Mouse (Mus musculus) liver, embryonic 18 days (tissue): ENCODE results near the gene Skint6. TPM values are rescaled to one million over a fixed set of nuclear protein-coding genes. Genes with fewer than 3 reads are reported as not detected.

ENCODE experiments used
- polyA plus RNA-seq: library from polyadenylated mRNA; depleted of rRNA; stranded (reverse); fragments of >200 nt; gene quantifications from 2 replicates; pipeline ENCODE4 v1.2.3, GENCODE M21; 2012; rRNA removed

Gene Skint6
- polyA plus RNA-seq, result not detected in 2 replicates

DNA sequence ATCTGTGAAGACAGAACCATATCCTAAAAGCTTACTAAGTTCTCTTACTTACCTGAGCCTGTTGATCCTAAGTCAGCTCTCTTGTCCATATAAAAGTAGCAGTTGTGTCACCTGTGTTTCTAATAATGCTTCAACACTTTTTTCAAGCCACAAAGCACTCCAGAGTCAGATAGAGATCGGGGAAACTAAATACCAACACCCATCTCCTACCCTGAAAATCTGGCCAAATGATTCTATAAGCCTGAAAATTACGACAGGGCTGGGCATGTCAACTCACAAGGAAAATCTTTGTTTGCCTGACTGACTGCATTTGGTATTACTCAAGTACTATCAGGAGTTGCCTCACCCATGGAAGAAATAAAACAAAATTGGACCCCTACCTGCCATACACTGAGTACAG is at the start of gene Skint6:
Gene Skint6 (minus strand): TSS at position 101 of the 400 bp plus-strand sequence.

DNA sequence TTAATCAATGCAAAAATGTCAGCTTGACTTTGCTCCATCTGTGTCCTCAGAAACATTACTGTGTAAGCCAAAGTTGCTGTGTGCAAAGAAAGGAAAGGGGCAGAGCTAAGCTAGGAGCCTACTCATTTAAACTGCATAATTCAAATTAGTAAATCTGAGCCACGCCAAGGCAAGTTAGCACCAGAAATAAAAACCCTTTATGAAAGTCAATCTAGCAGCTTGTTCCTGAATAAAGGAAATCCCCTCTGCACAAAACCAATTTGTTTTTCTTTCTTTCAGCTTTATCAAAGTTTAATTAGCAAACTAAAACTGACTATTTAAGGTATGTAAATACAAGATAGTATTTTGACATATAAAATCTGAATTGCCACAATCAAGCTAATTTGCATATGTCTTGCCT is 512.0 kb downstream of the Skint6 start, which contains the start of gene Skint10:
Gene Skint10 (minus strand): TSS at position 101 of the 400 bp plus-strand sequence.

